ENCODE assay signal across 8 mouse cellular contexts in genomic region chr2:52072065-52072490, GRCm38 (mm10). TPM values are rescaled to one million over a fixed set of nuclear protein-coding genes. Genes with fewer than 3 reads are reported as not detected.
DNase-seq lines count a peak whose midpoint lies in the region; ATAC-seq and TF ChIP-seq lines count a peak whose summit lies in the region.

No protein-coding gene starts in this region.

- H3K4me3 ChIP-seq in embryonic fibroblast, embryonic 13.5 days (ENCODE audit: insufficient read depth, low read length) = peak overlapping the region; percentile 44
- peak overlapping the region; percentile 99 for H3K4me3 ChIP-seq in limb, embryonic 10.5 days
- peak overlapping the region; percentile 91 for H3K4me3 ChIP-seq in midbrain, embryonic 15.5 days

- no peak for TF ChIP-seq POLR2A in embryonic fibroblast, embryonic 13.5 days (IDR thresholded peaks at IDR 0.05; ENCODE audit: low read depth, low read length)

- ATAC-seq in midbrain, embryonic 15.5 days (replicated peaks) = peak; percentile 65
- ATAC-seq in monocyte, adult 5-6 weeks (replicated peaks; ENCODE audit: insufficient number of reproducible peaks, low FRiP score, low TSS enrichment, poor library complexity, severe bottlenecking) = no peak

- H3K27me3 ChIP-seq in limb, embryonic 10.5 days (ENCODE audit: low read depth, poor library complexity, severe bottlenecking) = no peaks in the 10 kb centered on the region
- no peaks in the 10 kb centered on the region for H3K27me3 ChIP-seq in midbrain, embryonic 15.5 days (replicated peaks)

- WGBS in limb, embryonic 10.5 days = 7% methylated on average over 10 of the region's 10 CpGs
- WGBS in midbrain, embryonic 15.5 days = under 1% methylated on average over 10 of the region's 10 CpGs

- no peak for TF ChIP-seq CTCF in embryonic fibroblast, embryonic 13.5 days (IDR thresholded peaks at IDR 0.05; ENCODE audit: borderline replicate concordance, insufficient read depth, low read length)

- peak; percentile 35 for DNase-seq in embryo, embryonic 10 days (ENCODE audit: low spot score)
- no peak for DNase-seq in embryo, embryonic 9.5 days (ENCODE audit: extremely low spot score)
- DNase-seq in CD4-positive, CD25-positive, alpha-beta regulatory T cell, adult 2 months (ENCODE audit: low read depth, low spot score) = peak; percentile 48
- DNase-seq in limb, embryonic 10.5 days (ENCODE audit: low spot score) = no peak
- no peak for DNase-seq in right cerebral cortex, adult 18-20 months

- no peaks in the 10 kb centered on the region for H3K4me1 ChIP-seq in embryonic fibroblast, embryonic 13.5 days (ENCODE audit: control insufficient read depth, insufficient read depth, low read length)
- peaks cover 28% of the 10 kb centered on the region for H3K4me1 ChIP-seq in limb, embryonic 10.5 days
- peaks cover 16% of the 10 kb centered on the region for H3K4me1 ChIP-seq in midbrain, embryonic 15.5 days

- H3K4me2 ChIP-seq in midbrain, embryonic 15.5 days = peak overlapping the region; percentile 59

- peak overlapping the region; percentile 77; the same call in 1 of the 2 replicates for H3K9ac ChIP-seq in midbrain, embryonic 15.5 days

- peaks cover 30% of the 10 kb centered on the region for H3K36me3 ChIP-seq in limb, embryonic 10.5 days
- no peaks in the 10 kb centered on the region for H3K36me3 ChIP-seq in midbrain, embryonic 15.5 days (replicated peaks)

- H3K27ac ChIP-seq in embryonic fibroblast, embryonic 13.5 days (ENCODE audit: insufficient read depth, low read length) = no peak overlapping the region
- peak overlapping the region; percentile 98 for H3K27ac ChIP-seq in limb, embryonic 10.5 days
- H3K27ac ChIP-seq in midbrain, embryonic 15.5 days = peak overlapping the region; percentile 81

- no peaks in the 10 kb centered on the region for H3K9me3 ChIP-seq in limb, embryonic 10.5 days (replicated peaks)
- no peaks in the 10 kb centered on the region for H3K9me3 ChIP-seq in midbrain, embryonic 15.5 days

RNA-seq across cellular contexts. Expression of gene Rif1, which starts 0.6 kb away (rescaled TPM):
- polyA plus RNA-seq in embryonic fibroblast, embryonic 13.5 days (2011; ENCODE audit: insufficient read length, low read depth, missing spikeins) = 22.5 and 28.2 TPM in 2 replicates
- 46.5 and 50.1 TPM in 2 replicates for polyA plus RNA-seq in limb, embryonic 10.5 days (2016; fragmentation: Nextera tagmentation; extraction: Ambion mirVana)
- 21.6 and 23.8 TPM in 2 replicates for polyA plus RNA-seq in midbrain, embryonic 15.5 days (2015; fragmentation: Nextera tagmentation; extraction: Ambion mirVana)
- total RNA-seq in monocyte, adult 5-6 weeks (2017) = 29.1 to 71.0 TPM (median 39.2 TPM) in 3 replicates

RNA-seq across cellular contexts. Expression of gene Tnfaip6, which starts 34.3 kb away (rescaled TPM):
- 13.0 and 21.6 TPM in 2 replicates for polyA plus RNA-seq in embryonic fibroblast, embryonic 13.5 days (2011; ENCODE audit: insufficient read length, low read depth, missing spikeins)
- 49.8 and 58.5 TPM in 2 replicates for polyA plus RNA-seq in limb, embryonic 10.5 days (2016; fragmentation: Nextera tagmentation; extraction: Ambion mirVana)
- polyA plus RNA-seq in midbrain, embryonic 15.5 days (2015; fragmentation: Nextera tagmentation; extraction: Ambion mirVana) = 3.2 and 3.7 TPM in 2 replicates
- 0.57 TPM in 1 of 3 replicates, not detected in the others for total RNA-seq in monocyte, adult 5-6 weeks (2017)

Comparison
In these comparisons a context has a peak if more than half of its experiments do, and no peak if none do; other contexts are left out.
1. DNase-seq: peak in embryo, embryonic 10 days (single experiment) and CD4-positive, CD25-positive, alpha-beta regulatory T cell, adult 2 months (single experiment); none in embryo, embryonic 9.5 days (single experiment), limb, embryonic 10.5 days (single experiment) and right cerebral cortex, adult 18-20 months (single experiment).
2. H3K4me3 ChIP-seq: peak in every context shown above with its lines; median percentile 99 in limb, embryonic 10.5 days; 91 in midbrain, embryonic 15.5 days; 44 in embryonic fibroblast, embryonic 13.5 days.